Mouse (Mus musculus) MEL (cell line): ENCODE data around the gene Gm10770. TPM values are rescaled to one million over a fixed set of nuclear protein-coding genes. Genes with fewer than 3 reads are reported as not detected.
"Not testable (repeated sequence)": the region's sequence is repeated elsewhere in the genome, so short reads cannot be mapped to it uniquely, and the experiment has no call there.

ENCODE experiments used
- DNase-seq: peaks from one replicate; pipeline ENCODE4 v3.0.0; 2011; ENCODE audit warnings: low read depth, low spot score
- H3K27ac ChIP-seq: 2 replicates; pipeline ENCODE4 v1.5.1; 2012; ENCODE audit warnings: low read depth, mild to moderate bottlenecking, control low read depth, low read length, moderate library complexity; ENCODE audit not compliant: control insufficient read depth
- H3K27me3 ChIP-seq, 2 experiments: fragments of 150-350 bp in 1 of 2; sonication (generic) in 1 of 2; 2 replicates each; pipeline ENCODE4 v1.6.1; 2012; ENCODE audit warnings: low read length in 2 of 2, mild to moderate bottlenecking in 2 of 2, improper control_type of control experiment in 1 of 2, moderate library complexity in 1 of 2; ENCODE audit not compliant: insufficient read depth in 2 of 2, control insufficient read depth in 1 of 2
- H3K36me3 ChIP-seq, 2 experiments: 2 replicates each; pipeline ENCODE4 v1.6.1; 2012 to 2014; ENCODE audit warnings: low read length in 2 of 2, improper control_type of control experiment in 1 of 2, inconsistent platforms in 1 of 2, mild to moderate bottlenecking in 1 of 2; ENCODE audit not compliant: insufficient read depth in 2 of 2, control insufficient read depth in 1 of 2
- H3K4me1 ChIP-seq, 2 experiments: fragments of 150-350 bp in 1 of 2; sonication (generic) in 1 of 2; 2 replicates each; pipeline ENCODE4 v1.6.1; 2012; ENCODE audit warnings: low read length in 2 of 2, improper control_type of control experiment in 1 of 2, mild to moderate bottlenecking in 1 of 2; ENCODE audit not compliant: insufficient read depth in 2 of 2, control insufficient read depth in 1 of 2
- H3K4me3 ChIP-seq, 2 experiments: fragments of 150-350 bp in 1 of 2; sonication (generic) in 1 of 2; 2 replicates each; pipeline ENCODE4 v1.5.1; 2012; ENCODE audit warnings: low read depth in 2 of 2, low read length in 2 of 2, mild to moderate bottlenecking in 2 of 2, moderate library complexity in 2 of 2, control low read depth in 1 of 2, improper control_type of control experiment in 1 of 2; ENCODE audit not compliant: control insufficient read depth in 1 of 2, insufficient read depth in 1 of 2
- H3K79me2 ChIP-seq: 2 replicates; pipeline ENCODE4 v1.6.1; 2012; ENCODE audit warnings: mild to moderate bottlenecking, low read length, moderate library complexity; ENCODE audit not compliant: control insufficient read depth, poor library complexity, insufficient read depth
- H3K9ac ChIP-seq: 2 replicates; pipeline ENCODE4 v1.6.1; 2012; ENCODE audit warnings: low read depth, mild to moderate bottlenecking, control low read depth, low read length, moderate library complexity; ENCODE audit not compliant: control insufficient read depth, poor library complexity, severe bottlenecking
- H3K9me3 ChIP-seq: fragments of 150-350 bp; sonication (generic); replicated peaks from 2 replicates; pipeline ENCODE4 v1.6.1; 2012; ENCODE audit warnings: mild to moderate bottlenecking, low read length, improper control_type of control experiment, moderate library complexity; ENCODE audit not compliant: insufficient read depth
- CHD1 ChIP-seq: IDR thresholded peaks from 2 replicates; pipeline ENCODE4 v1.6.1; 2012; ENCODE audit warnings: low read depth, mild to moderate bottlenecking, inconsistent platforms, low read length, improper control_type of control experiment
- CHD2 ChIP-seq: IDR thresholded peaks from 2 replicates; pipeline ENCODE4 v1.6.1; 2011; ENCODE audit warnings: low read length, improper control_type of control experiment
- CTCF ChIP-seq, 3 experiments: IDR thresholded peaks in 2 of 3; conservative IDR thresholded peaks in 1 of 3; 2 replicates each; pipeline ENCODE4 v1.5.1; 2011 to 2012; ENCODE audit warnings: low read length in 3 of 3, low read depth in 2 of 3, mild to moderate bottlenecking in 2 of 3, improper control_type of control experiment in 1 of 3, inconsistent platforms in 1 of 3, mixed read lengths in 1 of 3, moderate library complexity in 1 of 3; ENCODE audit not compliant: control insufficient read depth in 1 of 3, insufficient read depth in 1 of 3, poor library complexity in 1 of 3, severe bottlenecking in 1 of 3
- EP300 ChIP-seq, 2 experiments: IDR thresholded peaks; 2 replicates each; pipeline ENCODE4 v1.6.1; 2011; ENCODE audit warnings: improper control_type of control experiment in 2 of 2, low read length in 2 of 2, low read depth in 1 of 2, mild to moderate bottlenecking in 1 of 2
- GABPA ChIP-seq: IDR thresholded peaks from 2 replicates; pipeline ENCODE4 v1.6.1; 2012; ENCODE audit warnings: low read depth, mild to moderate bottlenecking, inconsistent platforms, low read length, improper control_type of control experiment, moderate library complexity
- KAT2A ChIP-seq: conservative IDR thresholded peaks from 2 replicates; pipeline ENCODE4 v1.6.1; 2012; ENCODE audit warnings: low read depth, low read length, improper control_type of control experiment, inconsistent platforms
- MAX ChIP-seq: IDR thresholded peaks from 2 replicates; pipeline ENCODE4 v1.6.1; 2011; ENCODE audit warnings: low read length, improper control_type of control experiment
- MAZ ChIP-seq: IDR thresholded peaks from 2 replicates; pipeline ENCODE4 v1.6.1; 2012; ENCODE audit warnings: low read depth, mild to moderate bottlenecking, inconsistent platforms, low read length, improper control_type of control experiment
- POLR2AphosphoS5 ChIP-seq: IDR thresholded peaks from 2 replicates; pipeline ENCODE4 v1.6.1; 2012; ENCODE audit warnings: low read depth, borderline replicate concordance, mild to moderate bottlenecking, inconsistent platforms, low read length, moderate library complexity, mixed read lengths
- RAD21 ChIP-seq: IDR thresholded peaks from 2 replicates; pipeline ENCODE4 v1.6.1; 2011; ENCODE audit warnings: mild to moderate bottlenecking, low read depth, low read length, improper control_type of control experiment
- SIN3A ChIP-seq: IDR thresholded peaks from 2 replicates; pipeline ENCODE4 v1.6.1; 2012; ENCODE audit warnings: low read length, improper control_type of control experiment, inconsistent platforms
- SMC3 ChIP-seq: IDR thresholded peaks from 2 replicates; pipeline ENCODE4 v1.6.1; 2011; ENCODE audit warnings: low read depth, low read length, improper control_type of control experiment
- TBP ChIP-seq: IDR thresholded peaks from 2 replicates; pipeline ENCODE4 v1.8.0; 2011; ENCODE audit warnings: low read depth, low read length, improper control_type of control experiment
- UBTF ChIP-seq: IDR thresholded peaks from 2 replicates; pipeline ENCODE4 v1.6.1; 2012; ENCODE audit warnings: low read depth, mild to moderate bottlenecking, inconsistent platforms, low read length, improper control_type of control experiment, moderate library complexity, borderline replicate concordance; ENCODE audit not compliant: insufficient read depth
- ZC3H11A ChIP-seq: IDR thresholded peaks from 2 replicates; pipeline ENCODE4 v1.6.1; 2012; ENCODE audit warnings: low read depth, mild to moderate bottlenecking, inconsistent platforms, low read length, improper control_type of control experiment
- ZKSCAN1 ChIP-seq: IDR thresholded peaks from 2 replicates; pipeline ENCODE4 v1.6.1; 2012; ENCODE audit warnings: low read depth, mild to moderate bottlenecking, inconsistent platforms, low read length, improper control_type of control experiment, moderate library complexity
- ZMIZ1 ChIP-seq: IDR thresholded peaks from 2 replicates; pipeline ENCODE4 v1.6.1; 2012; ENCODE audit warnings: low read depth, mild to moderate bottlenecking, inconsistent platforms, low read length, improper control_type of control experiment, moderate library complexity
- ZNF384 ChIP-seq: IDR thresholded peaks from 2 replicates; pipeline ENCODE4 v1.6.1; 2012; ENCODE audit warnings: low read depth, mild to moderate bottlenecking, inconsistent platforms, low read length, improper control_type of control experiment
- polyA plus RNA-seq, 2 experiments: library from polyadenylated mRNA; stranded (reverse) in 1 of 2; unstranded in 1 of 2; fragments of >175 nt in 1 of 2; fragments of >200 nt in 1 of 2; gene quantifications; 2 replicates each; pipeline versions ENCODE4 v1.2.1 to v1.2.4; 2012; ENCODE audit warnings: low replicate concordance in 2 of 2, low read depth in 1 of 2; ENCODE audit not compliant: insufficient read length in 2 of 2, insufficient read depth in 1 of 2, missing spikeins in 1 of 2
- total RNA-seq: library from RNA; depleted of rRNA; stranded (reverse); fragments of 300-350 nt; gene quantifications from 2 replicates; pipeline ENCODE4 v1.2.3, GENCODE M21; 2012

Gm10770 gene
- total and polyA plus RNA-seq, 3 experiments: not detected

- not testable (repeated sequence) for H3K9me3 ChIP-seq, H3K27me3 ChIP-seq, H3K79me2 ChIP-seq, H3K36me3 ChIP-seq, H3K4me1 ChIP-seq
- Histone ChIP-seq H3K9ac (peak overlapping the region; percentile 37; the same call in 1 of the 2 replicates), H3K4me3 (peak overlapping the region; percentile 49 to 51), H3K27ac (peak overlapping the region; percentile 46)
- peak; percentile 56 for DNase-seq
- TF ChIP-seq ZC3H11A: 0 out of 2 replicates have a peak, but pooled peaks have one; percentile 16
- TF ChIP-seq SMC3: peak; percentile 38
- TF ChIP-seq RAD21: peak; percentile 32
- TF ChIP-seq CTCF (IDR thresholded peaks at IDR 0.05 in 2 of 3, conservative IDR thresholded peaks at IDR 0.05 in 1 of 3; ENCODE audit: control insufficient read depth in 1 of 3, insufficient read depth in 1 of 3, low read depth in 2 of 3, low read length in 3 of 3, poor library complexity in 1 of 3, severe bottlenecking in 1 of 3): peak in 2 of 3 experiments; percentile 23 to 25; a peak in 4 of 6 replicates
- peak; percentile 47 for TF ChIP-seq ZNF384
Measured at GRCm38 (mm10) chr2:150181046-150181445, 1.6 kb upstream of the Gm10770 start.

- Histone ChIP-seq H3K27ac (no peak overlapping the region), H3K27me3 (no peaks in the 10 kb centered on the region), H3K4me3 (no peak overlapping the region), H3K9me3 (no peaks in the 10 kb centered on the region), H3K36me3 (no peaks in the 10 kb centered on the region), H3K9ac (no peak overlapping the region), H3K4me1 (no peaks in the 10 kb centered on the region), H3K79me2 (no peaks in the 10 kb centered on the region)
- TF ChIP-seq UBTF: no peak
- TF ChIP-seq CTCF (IDR thresholded peaks at IDR 0.05 in 2 of 3, conservative IDR thresholded peaks at IDR 0.05 in 1 of 3; ENCODE audit: control insufficient read depth in 1 of 3, insufficient read depth in 1 of 3, low read depth in 2 of 3, low read length in 3 of 3, poor library complexity in 1 of 3, severe bottlenecking in 1 of 3): no peak
- no peak for TF ChIP-seq ZNF384
- no peak for TF ChIP-seq RAD21
- TF ChIP-seq ZKSCAN1: no peak
- no peak for TF ChIP-seq ZMIZ1
- no peak for TF ChIP-seq KAT2A
- TF ChIP-seq MAX: no peak
- TF ChIP-seq EP300 (IDR thresholded peaks at IDR 0.05; ENCODE audit: low read depth in 1 of 2, low read length in 2 of 2): no peak
- no peak for TF ChIP-seq SIN3A
- DNase-seq: no peak
Measured at GRCm38 (mm10) chr2:150173833-150174232, 5.6 kb downstream of the Gm10770 start.

- TF ChIP-seq GABPA (no peak), MAZ (no peak), ZMIZ1 (no peak), UBTF (no peak), CHD2 (no peak), MAX (no peak), EP300 (IDR thresholded peaks at IDR 0.05; ENCODE audit: low read depth in 1 of 2, low read length in 2 of 2) (no peak), CHD1 (no peak), ZKSCAN1 (no peak), POLR2AphosphoS5 (no peak), TBP (no peak)
- no peak for DNase-seq
Measured at GRCm38 (mm10) chr2:150166703-150167102, 12.8 kb downstream of the Gm10770 start.

More at GRCm38 (mm10) chr2:150166703-150167102, 12.8 kb downstream of the Gm10770 start:
- H3K79me2 ChIP-seq: no peaks in the 10 kb centered on the region
- no peak overlapping the region for H3K27ac ChIP-seq
- H3K27me3 ChIP-seq: no peaks in the 10 kb centered on the region
- no peaks in the 10 kb centered on the region for H3K4me1 ChIP-seq
- H3K9ac ChIP-seq: no peak overlapping the region
- no peaks in the 10 kb centered on the region for H3K9me3 ChIP-seq
- no peak overlapping the region for H3K4me3 ChIP-seq
- no peaks in the 10 kb centered on the region for H3K36me3 ChIP-seq
